8 mouse cellular contexts compared by ENCODE assay signal in genomic region chr7:79499596-79500570, GRCm38 (mm10). TPM values are rescaled to one million over a fixed set of nuclear protein-coding genes. Genes with fewer than 3 reads are reported as not detected.
A peak's percentile ranks its signal among the peaks of the same experiment; 100 is the strongest.
DNase-seq lines count a peak whose midpoint lies in the region; ATAC-seq and TF ChIP-seq lines count a peak whose summit lies in the region.

No protein-coding gene starts in this region.

- ATAC-seq in heart, embryonic 12.5 days (ENCODE audit: insufficient number of reproducible peaks, low FRiP score): no peak
- peak; percentile 66 for ATAC-seq in forebrain, embryonic 14.5 days
- ATAC-seq in limb, embryonic 13.5 days (ENCODE audit: low FRiP score, low read depth): 0 out of 2 replicates have a peak, but pooled peaks have one; percentile 35
- no peak for ATAC-seq in CD4-positive, CD25-positive, alpha-beta regulatory T cell, adult 4 months

- peak overlapping the region; percentile 23 for H3K4me3 ChIP-seq in heart, embryonic 12.5 days
- peak overlapping the region; percentile 99 for H3K4me3 ChIP-seq in forebrain, embryonic 14.5 days (ENCODE audit: low read depth, low read length)
- H3K4me3 ChIP-seq in limb, embryonic 13.5 days: peak overlapping the region; percentile 21

- peaks cover 99% of the 10 kb centered on the region for H3K27me3 ChIP-seq in heart, embryonic 12.5 days (replicated peaks)
- no peaks in the 10 kb centered on the region for H3K27me3 ChIP-seq in forebrain, embryonic 14.5 days (replicated peaks; ENCODE audit: control insufficient read depth, insufficient read depth, low read length)
- peaks cover 100% of the 10 kb centered on the region for H3K27me3 ChIP-seq in limb, embryonic 13.5 days

- 2% methylated on average over 70 of the region's 72 CpGs for WGBS in heart, embryonic 12.5 days
- WGBS in forebrain, embryonic 14.5 days: under 1% methylated on average over 61 of the region's 72 CpGs
- under 1% methylated on average over 43 of the region's 72 CpGs for WGBS in limb, embryonic 13.5 days

- H3K9me3 ChIP-seq in heart, embryonic 12.5 days (replicated peaks): no peaks in the 10 kb centered on the region
- no peaks in the 10 kb centered on the region for H3K9me3 ChIP-seq in forebrain, embryonic 14.5 days (replicated peaks; ENCODE audit: control insufficient read depth, low read length)
- no peaks in the 10 kb centered on the region for H3K9me3 ChIP-seq in limb, embryonic 13.5 days

- H3K9ac ChIP-seq in heart, embryonic 12.5 days: no peak overlapping the region
- H3K9ac ChIP-seq in forebrain, embryonic 14.5 days (ENCODE audit: low read length): peak overlapping the region; percentile 100
- no peak overlapping the region for H3K9ac ChIP-seq in limb, embryonic 13.5 days

- TF ChIP-seq POLR2A in brain, embryonic 14.5 days (IDR thresholded peaks at IDR 0.05; ENCODE audit: borderline replicate concordance, extremely low read depth, insufficient read depth, insufficient read length, poor library complexity, severe bottlenecking): peak; percentile 83

- H3K4me1 ChIP-seq in heart, embryonic 12.5 days (replicated peaks): peaks cover 9% of the 10 kb centered on the region
- peaks cover 19% of the 10 kb centered on the region for H3K4me1 ChIP-seq in forebrain, embryonic 14.5 days (ENCODE audit: control insufficient read depth, insufficient read depth, low read length)
- peaks cover 12% of the 10 kb centered on the region for H3K4me1 ChIP-seq in limb, embryonic 13.5 days

- no peaks in the 10 kb centered on the region for H3K36me3 ChIP-seq in heart, embryonic 12.5 days
- peaks cover 24% of the 10 kb centered on the region for H3K36me3 ChIP-seq in forebrain, embryonic 14.5 days (ENCODE audit: control insufficient read depth, insufficient read depth, low read length)
- no peaks in the 10 kb centered on the region for H3K36me3 ChIP-seq in limb, embryonic 13.5 days

- peak overlapping the region; percentile 46 for H3K4me2 ChIP-seq in heart, embryonic 12.5 days
- H3K4me2 ChIP-seq in forebrain, embryonic 14.5 days (ENCODE audit: low read length): peak overlapping the region; percentile 99
- peak overlapping the region; percentile 51 for H3K4me2 ChIP-seq in limb, embryonic 13.5 days (replicated peaks)

- TF ChIP-seq CTCF in brain, embryonic 14.5 days (IDR thresholded peaks at IDR 0.05; ENCODE audit: borderline replicate concordance, extremely low read depth, insufficient read depth, insufficient read length): no peak

- no peak overlapping the region for H3K27ac ChIP-seq in heart, embryonic 12.5 days (ENCODE audit: poor library complexity, severe bottlenecking)
- peak overlapping the region; percentile 100 for H3K27ac ChIP-seq in forebrain, embryonic 14.5 days (ENCODE audit: low read depth, low read length)
- H3K27ac ChIP-seq in limb, embryonic 13.5 days: no peak overlapping the region

- no peak for DNase-seq in heart, adult 9 months (ENCODE audit: low spot score in 2 of 2)
- DNase-seq in brain, embryonic 14.5 days (ENCODE audit: low read depth): peak; percentile 92
- DNase-seq in forebrain, embryonic 14.5 days (ENCODE audit: low spot score): peak; percentile 88
- peak; percentile 78 for DNase-seq in right cerebral cortex, postnatal 4 days
- no peak for DNase-seq in lung, postnatal 4 days

RNA-seq across cellular contexts. Expression of gene Polg, which starts 33.7 kb away (rescaled TPM):
- polyA plus RNA-seq in heart, embryonic 12.5 days (2016; fragmentation: Nextera tagmentation; extraction: Ambion mirVana): 37.9 and 39.6 TPM in 2 replicates
- 44.7 and 55.4 TPM in 2 replicates for polyA plus RNA-seq in brain, embryonic 14.5 days (2012; rRNA removed)
- polyA plus RNA-seq in forebrain, embryonic 14.5 days (2014; fragmentation: Nextera tagmentation; extraction: Ambion mirVana): 20.2 and 23.4 TPM in 2 replicates
- 32.9 and 35.3 TPM in 2 replicates for polyA plus RNA-seq in limb, embryonic 13.5 days (2015; fragmentation: Nextera tagmentation; extraction: Ambion mirVana)
- 10 to 100 TPM; 29.3 to 34.8 TPM for polyA plus RNA-seq in CD4-positive, CD25-positive, alpha-beta regulatory T cell, adult 4 months (2017; shearing (Covaris generic))

Comparison
In these comparisons a context has a peak if more than half of its experiments do, and no peak if none do; other contexts are left out.
1. ATAC-seq: peak in forebrain, embryonic 14.5 days (single experiment) and limb, embryonic 13.5 days (single experiment); none in heart, embryonic 12.5 days (single experiment) and CD4-positive, CD25-positive, alpha-beta regulatory T cell, adult 4 months (single experiment).
2. H3K4me2 ChIP-seq: peak in every context shown above with its lines; median percentile 99 in forebrain, embryonic 14.5 days; 51 in limb, embryonic 13.5 days; 46 in heart, embryonic 12.5 days.
3. H3K4me3 ChIP-seq: peak in every context shown above with its lines; median percentile 99 in forebrain, embryonic 14.5 days; 23 in heart, embryonic 12.5 days; 21 in limb, embryonic 13.5 days.
4. DNase-seq: peak in brain, embryonic 14.5 days (single experiment), forebrain, embryonic 14.5 days (single experiment) and right cerebral cortex, postnatal 4 days (single experiment); none in heart, adult 9 months (0 of 2) and lung, postnatal 4 days (0 of 2).